Mouse (Mus musculus) liver, postnatal 0 days (tissue): Measurements from ENCODE around the gene Myo3b.

Source experiments
- CTCF ChIP-seq: sonication (generic); IDR thresholded peaks from 2 replicates; pipeline ENCODE4 v1.5.1; 2016; ENCODE audit warnings: antibody characterized with exemption, low read depth
- EP300 ChIP-seq: IDR thresholded peaks from 2 replicates; pipeline ENCODE4 v1.6.1; 2016; ENCODE audit warnings: antibody characterized with exemption, low read depth, mild to moderate bottlenecking

GRCm38 (mm10) chr2:70113798-70114782 is 75.2 kb downstream of the Myo3b start:
- no peak for TF ChIP-seq CTCF
- TF ChIP-seq EP300 = no peak
